Mouse (Mus musculus) midbrain, embryonic 11.5 days (tissue): ENCODE results near the gene Heatr5a. TPM values are rescaled to one million over a fixed set of nuclear protein-coding genes. Genes with fewer than 3 reads are reported as not detected.

Source experiments
- polyA plus RNA-seq: library from polyadenylated mRNA; unstranded; fragments of >200 nt; fragmentation: Nextera tagmentation; extraction: Ambion mirVana; gene quantifications from 2 replicates; pipeline ENCODE4 v1.2.1, GENCODE M21; 2014

Heatr5a gene
- polyA plus RNA-seq, 1 experiment from 2014 or later: 9.5 TPM

Other genes with a start within 250 kb of the Heatr5a start
- 30.3 and 35.1 TPM in 2 replicates for gene Hectd1, start 141.8 kb downstream of the Heatr5a start, polyA plus RNA-seq
- gene Dtd2, start 35.2 kb upstream of the Heatr5a start, polyA plus RNA-seq: 24.1 and 27.4 TPM in 2 replicates
- gene Gpr33, start 56.7 kb upstream of the Heatr5a start, polyA plus RNA-seq: not detected in 2 replicates
- 12.6 and 14.2 TPM in 2 replicates for gene Nubpl, start 126.4 kb upstream of the Heatr5a start, polyA plus RNA-seq